Mouse (Mus musculus) B cell, adult 67 days (primary cell): ENCODE measurements around the gene 4930444G20Rik. TPM values are rescaled to one million over a fixed set of nuclear protein-coding genes. Genes with fewer than 3 reads are reported as not detected.

Source experiments
- total RNA-seq, 2 experiments: library from RNA; stranded (reverse); gene quantifications; 4 replicates each; pipeline ENCODE4 v1.2.4; 2023

Gene 4930444G20Rik
- total RNA-seq, result not detected

DNA sequence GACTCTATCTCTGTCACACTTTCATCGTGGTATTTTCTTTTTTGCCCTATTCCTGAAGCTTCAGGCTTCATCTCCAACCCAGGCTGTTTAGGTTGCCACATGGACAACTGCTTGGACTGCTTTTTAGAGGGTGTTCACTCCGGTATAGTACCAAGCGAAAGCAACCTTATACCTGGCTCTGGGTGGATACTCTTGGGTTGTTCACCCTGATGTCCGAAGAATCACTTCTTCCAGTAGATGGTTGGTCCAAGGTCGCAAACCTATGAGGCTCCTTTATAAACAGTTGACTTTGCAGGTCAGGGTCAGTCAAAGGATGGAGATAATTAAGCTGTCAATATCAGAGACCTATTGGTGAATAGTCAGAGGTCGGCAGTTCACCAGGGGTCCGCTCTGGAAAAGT is at the start of gene 4930444G20Rik:
4930444G20Rik (minus strand) TSS at position 101 of the 400 bp plus-strand sequence.

Other genes starting within 250 kb of the 4930444G20Rik start
- 10 to 100 TPM; 64.6 to 81.8 TPM for gene Sgk1, start 185.9 kb downstream of the 4930444G20Rik start, total RNA-seq
- gene E030030I06Rik, start 81.2 kb upstream of the 4930444G20Rik start, total RNA-seq, result 10 to 100 TPM in 1 of 2 experiments, 1 to 10 TPM in 1; 8.7 to 10.9 TPM
- gene Raet1e, start 90.5 kb upstream of the 4930444G20Rik start, total RNA-seq, result not detected
- not detected for gene H60b, start 90.5 kb upstream of the 4930444G20Rik start, total RNA-seq